Mouse (Mus musculus) kidney, adult 2 months (tissue): ENCODE measurements around the gene Fam53b.

Source experiments
- CTCF ChIP-seq: fragments of 200-500 bp; conservative IDR thresholded peaks from 2 replicates; pipeline ENCODE4 v1.5.1; 2011; ENCODE audit warnings: low read depth, mild to moderate bottlenecking, control low read depth, low read length, moderate library complexity, mixed read lengths; ENCODE audit not compliant: insufficient read depth, insufficient read length
- POLR2A ChIP-seq: fragments of 200-500 bp; IDR thresholded peaks from one replicate; pipeline ENCODE4 v1.6.1; 2011; ENCODE audit warnings: low read depth, low read length, control low read depth

DNA sequence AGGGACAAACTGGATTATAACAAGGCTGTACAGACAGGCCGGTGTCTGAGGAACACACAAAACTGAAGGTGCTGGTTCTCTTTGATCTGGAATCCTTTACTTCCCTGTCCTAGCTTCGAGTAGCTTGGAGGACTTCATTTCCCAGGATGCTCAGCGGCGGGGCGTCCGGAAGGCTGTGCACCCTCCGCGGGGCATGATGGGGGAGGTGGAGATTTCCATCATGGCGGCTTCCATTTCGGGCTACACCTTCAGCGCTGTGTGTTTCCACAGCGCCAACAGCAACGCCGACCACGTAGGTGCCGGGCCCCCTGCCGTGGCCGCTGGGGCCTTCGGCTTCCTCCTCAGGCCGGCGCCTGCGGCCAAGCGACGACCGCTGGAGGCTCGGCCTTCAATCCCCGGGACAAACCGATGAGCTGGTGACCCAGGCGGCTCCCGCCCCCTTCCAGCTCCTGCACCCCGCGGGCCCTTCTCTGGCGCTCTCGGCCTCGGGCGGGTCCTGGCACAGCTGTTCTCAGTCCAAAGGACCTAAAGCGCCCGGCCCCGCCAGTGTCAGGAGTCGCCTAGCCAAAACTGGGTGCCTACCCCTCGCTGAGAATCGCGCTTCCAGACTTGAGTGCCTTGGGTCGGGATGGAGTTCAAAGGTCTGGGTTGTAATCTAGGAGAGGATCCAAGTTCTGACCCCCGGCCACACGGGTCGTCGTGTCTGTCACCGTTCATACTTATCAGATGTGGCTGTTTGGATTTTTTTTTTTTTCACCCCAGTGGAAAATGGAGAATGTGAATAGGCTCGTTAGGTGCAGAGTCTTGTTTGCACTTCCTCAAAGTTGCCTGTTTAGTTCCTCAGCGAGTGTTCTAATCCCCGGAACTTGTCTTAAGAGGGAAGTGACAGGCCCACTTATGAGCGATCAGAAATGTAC is 45.6 kb upstream of the Fam53b start, which contains the start of gene Abraxas2:
- no peak for TF ChIP-seq POLR2A
- no peak for TF ChIP-seq CTCF
